Mouse (Mus musculus): ENCODE measurements around the gene Zfp462.
"Not testable (repeated sequence)": the region's sequence is repeated elsewhere in the genome, so short reads cannot be mapped to it uniquely, and the experiment has no call there.

The Zfp462 gene

DNA sequence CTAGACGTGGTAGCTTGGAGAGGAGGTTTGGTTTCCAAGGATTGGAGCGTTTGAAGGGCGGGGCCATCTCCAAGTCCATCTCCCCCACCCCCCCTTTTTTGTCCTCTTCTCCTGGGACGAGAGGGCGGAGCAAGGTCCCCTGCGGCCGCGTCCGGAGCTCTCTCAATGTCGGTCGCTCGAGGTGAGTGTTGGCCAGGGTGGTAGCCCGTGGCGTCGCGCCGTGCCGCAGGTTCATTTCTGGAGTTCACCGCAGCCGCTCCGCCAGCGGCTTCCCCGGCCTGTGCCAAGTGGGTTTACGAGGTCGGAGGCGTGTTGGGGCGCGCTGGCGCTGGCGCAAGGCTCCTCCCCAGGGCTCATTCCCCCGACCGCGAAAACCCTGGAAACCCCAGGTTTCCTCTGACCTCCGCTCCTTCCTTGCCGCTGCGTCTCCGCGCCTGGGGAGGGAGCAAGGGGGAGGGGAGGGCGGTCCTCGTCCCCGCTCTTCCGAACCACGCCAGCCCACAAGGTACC is at the start of gene Zfp462:
Gene Zfp462 (plus strand): TSS at position 128 of the 510 bp plus-strand sequence.
- DNase-seq (ENCODE audit: low spot score): no peak

DNA sequence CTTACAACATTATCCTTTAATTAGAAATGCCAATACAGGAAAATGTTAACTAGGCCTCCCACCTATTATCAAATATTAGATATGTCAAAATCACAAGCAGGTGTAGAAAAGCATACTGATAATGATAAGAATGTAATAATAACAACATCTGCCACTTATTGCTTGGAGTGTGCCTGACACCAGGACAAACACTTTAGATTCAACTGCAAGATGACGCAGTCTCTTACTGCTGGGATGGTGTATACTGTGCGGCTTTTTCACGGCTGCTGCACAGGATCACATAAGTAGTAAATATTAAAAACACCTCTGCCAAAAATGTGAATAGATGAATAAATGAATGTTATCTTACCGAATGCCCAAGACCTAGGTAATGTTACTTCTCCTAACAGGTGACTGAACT is 48.8 kb upstream of the Zfp462 start:
- DNase-seq (ENCODE audit: low spot score): no peak

DNA sequence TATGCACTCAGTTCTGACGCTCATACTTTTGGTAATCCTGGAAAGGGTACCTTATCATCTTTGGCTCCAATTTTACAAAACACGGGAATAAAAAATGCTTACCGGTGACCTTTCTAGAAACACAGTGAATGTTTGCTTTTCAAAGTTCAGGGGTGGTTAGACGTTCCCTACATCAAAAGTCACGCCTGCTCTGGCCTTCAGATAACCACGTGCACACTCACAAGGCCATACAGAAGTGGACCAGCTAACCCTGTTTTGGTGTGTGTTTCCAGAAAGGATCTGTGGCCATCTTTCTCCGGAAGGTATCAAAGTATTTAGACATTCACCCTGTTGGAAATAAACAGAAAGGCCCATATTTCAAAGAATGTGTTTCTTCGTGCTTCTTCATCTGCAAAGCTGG is 40.2 kb upstream of the Zfp462 start:
- DNase-seq (ENCODE audit: low spot score): no peak

DNA sequence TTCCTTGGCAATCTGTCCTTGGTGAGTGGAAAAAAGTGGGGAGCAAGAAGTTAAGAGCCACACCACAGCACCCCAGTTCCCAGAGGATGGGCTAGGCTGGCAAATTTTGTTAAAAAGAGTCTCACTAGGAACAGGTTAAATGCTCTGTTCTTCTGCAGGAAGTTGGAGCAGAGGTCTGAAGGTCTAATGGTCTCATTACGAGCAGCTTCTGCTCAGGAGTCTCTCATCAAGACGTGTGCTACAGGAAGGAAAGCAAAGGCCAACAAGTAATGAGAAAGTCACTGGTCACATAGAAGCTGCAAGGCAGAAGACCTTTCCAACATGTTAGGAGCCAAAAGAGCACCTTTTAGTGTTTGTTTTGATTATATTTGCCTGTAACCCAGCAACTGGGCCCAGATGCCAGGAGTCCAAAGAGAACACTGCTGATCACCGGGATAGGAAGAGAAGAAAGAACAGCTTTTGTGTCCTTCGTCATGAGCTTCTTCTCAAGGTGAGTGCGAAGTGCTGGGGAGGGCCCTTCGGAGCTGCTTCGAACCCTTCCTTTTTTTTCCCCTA is 39.4 kb upstream of the Zfp462 start:
- DNase-seq (ENCODE audit: low spot score): no peak

DNA sequence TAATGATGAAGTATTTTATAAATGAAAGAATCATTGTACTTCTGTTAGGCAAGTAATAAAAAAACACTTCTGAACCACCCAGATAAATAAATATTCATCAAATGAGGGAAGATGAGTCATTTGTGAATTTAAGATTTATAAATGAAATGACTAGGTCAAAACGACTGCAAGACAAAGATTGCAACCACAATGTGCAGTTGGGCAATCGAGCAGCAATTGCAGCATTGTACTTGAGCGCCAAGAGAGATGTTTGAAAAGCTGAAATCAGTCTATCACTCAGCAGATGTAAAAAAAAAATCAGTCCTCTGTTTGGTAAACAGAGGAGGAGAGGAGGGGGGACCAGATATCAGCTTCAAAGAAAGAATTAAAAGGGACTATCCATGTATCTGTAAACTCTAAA is 34.5 kb upstream of the Zfp462 start:
- DNase-seq (ENCODE audit: low spot score): no peak

DNA sequence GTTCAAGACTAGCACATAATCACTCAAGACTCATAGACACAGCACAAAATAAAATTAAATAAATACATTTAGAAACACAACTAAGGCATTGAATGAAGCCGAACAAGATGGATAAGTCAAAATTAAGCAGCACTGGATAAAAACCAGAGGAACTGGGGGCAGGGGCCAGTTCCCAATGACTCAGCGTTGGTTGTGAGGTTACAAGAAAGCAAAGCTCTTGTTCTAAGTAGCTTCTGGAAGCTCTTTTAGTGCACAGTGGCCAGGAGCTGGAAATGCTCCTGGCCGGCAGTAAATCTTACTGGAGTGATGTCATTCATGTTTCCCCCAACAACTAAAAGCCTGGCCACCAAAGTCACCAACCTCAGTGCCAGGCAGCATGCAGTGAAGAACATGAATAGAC is 26.6 kb upstream of the Zfp462 start:
- DNase-seq (ENCODE audit: low spot score): no peak

DNA sequence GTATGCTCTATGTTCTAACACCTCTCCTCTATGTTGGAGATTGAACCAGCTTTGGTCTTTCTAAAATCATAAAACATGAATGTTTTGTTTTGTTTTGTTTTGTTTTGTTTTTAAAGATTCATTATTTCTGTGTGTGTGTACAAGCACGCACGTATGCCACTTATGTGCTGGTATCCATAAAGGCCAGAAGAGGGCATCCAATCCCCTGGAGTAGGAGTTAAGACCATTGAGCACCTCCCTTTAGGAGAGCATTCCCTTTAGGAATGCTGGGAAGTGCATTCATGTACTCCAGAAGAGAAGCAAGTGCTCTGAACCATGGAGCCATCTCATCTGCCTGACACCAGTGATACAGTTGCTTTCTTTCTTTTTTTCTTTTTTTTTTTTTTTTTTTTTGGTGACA is 21.5 kb upstream of the Zfp462 start:
- no peak for DNase-seq (ENCODE audit: low spot score)

DNA sequence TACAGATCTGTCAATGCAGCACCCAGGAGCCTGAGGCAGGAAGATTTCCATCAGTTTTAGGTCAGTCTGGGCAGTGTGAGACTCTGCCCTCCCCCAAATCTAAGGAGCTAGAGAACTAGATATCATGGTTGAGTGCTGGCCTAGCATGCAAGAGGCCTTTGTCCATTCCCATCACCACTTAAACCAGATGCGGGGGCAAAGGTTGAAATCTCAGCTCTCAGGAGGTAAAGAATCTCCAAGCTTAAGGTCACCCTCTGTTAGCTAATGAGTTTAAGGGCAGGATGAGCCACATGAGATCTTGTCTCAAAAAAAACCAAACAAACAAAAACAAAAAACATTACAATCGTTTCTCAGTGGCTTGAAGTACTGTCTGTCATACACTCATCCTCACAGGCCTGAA is 20.5 kb upstream of the Zfp462 start:
- DNase-seq (ENCODE audit: low spot score): no peak

DNA sequence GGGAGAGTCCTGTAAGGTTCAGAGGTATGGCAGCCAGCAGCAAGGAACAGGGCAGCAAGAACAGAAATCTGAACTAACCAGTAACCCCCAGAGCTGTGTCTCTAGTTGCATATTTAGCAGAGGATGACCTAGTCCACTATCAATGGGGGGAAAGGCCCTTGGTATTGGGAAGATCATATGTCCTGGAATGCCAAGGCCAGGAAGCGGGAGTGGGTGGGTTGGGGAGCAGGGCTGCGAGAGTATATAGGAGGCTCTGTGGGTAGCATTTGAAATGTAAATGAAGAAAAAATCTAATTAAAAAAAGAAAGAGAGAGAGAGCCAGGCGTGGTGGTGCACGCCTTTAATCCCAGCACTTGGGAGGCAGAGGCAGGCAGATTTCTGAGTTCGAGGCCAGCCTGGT is 18.4 kb upstream of the Zfp462 start:
- DNase-seq (ENCODE audit: low spot score): not testable (repeated sequence)

DNA sequence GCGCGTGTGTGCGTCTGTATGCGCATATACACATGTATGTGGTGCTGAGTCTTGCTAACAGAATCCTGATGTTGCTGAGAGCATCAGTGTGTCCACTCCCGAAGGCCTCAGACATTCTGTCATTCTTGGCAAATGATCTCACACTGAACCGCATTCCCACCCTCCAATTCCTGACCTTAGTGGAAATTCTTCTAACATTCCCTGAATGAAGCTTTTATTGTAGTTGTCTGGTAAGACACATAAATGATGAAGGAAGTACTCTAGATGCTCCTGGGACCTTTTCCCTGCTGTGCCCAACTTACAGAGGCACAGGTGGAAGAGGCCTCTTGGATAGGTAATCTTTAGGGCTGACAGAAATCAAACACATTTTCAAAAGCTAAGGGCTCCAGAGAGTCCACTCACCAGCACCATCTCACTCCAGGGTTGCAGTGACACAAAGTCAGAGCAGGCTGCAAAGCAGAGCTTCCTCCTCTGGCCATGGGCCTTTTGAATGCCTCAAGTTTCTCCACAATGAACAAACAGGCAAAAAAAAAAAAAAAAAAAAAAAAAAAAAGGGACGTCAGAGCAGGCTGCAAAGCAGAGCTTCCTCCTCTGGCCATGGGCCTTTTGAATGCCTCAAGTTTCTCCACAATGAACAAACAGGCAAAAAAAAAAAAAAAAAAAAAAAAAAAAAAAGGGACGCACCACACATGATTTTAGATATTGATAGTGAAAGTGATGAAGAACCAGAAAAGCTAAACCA is 17.4 kb upstream of the Zfp462 start:
- DNase-seq (ENCODE audit: low spot score): not testable (repeated sequence)

DNA sequence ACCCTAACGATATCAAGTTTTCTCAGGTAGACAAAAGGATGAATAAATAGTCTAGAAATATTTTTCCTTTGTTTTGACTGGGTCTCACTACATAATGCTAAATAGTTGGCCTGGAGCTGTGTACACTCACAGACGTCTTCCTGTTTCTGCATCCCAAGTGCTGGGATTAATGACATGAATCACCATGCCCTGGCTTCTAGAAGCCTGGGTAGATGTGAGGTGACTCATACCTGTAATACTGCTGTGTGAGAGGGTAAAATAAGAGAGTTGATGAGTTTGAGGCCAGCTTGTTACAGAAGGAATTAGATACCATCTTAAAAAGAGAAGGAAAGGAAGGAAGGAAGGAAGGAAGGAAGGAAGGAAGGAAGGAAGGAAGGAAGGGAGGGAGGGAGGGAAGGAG is 15.2 kb upstream of the Zfp462 start:
- DNase-seq (ENCODE audit: low spot score): no peak

DNA sequence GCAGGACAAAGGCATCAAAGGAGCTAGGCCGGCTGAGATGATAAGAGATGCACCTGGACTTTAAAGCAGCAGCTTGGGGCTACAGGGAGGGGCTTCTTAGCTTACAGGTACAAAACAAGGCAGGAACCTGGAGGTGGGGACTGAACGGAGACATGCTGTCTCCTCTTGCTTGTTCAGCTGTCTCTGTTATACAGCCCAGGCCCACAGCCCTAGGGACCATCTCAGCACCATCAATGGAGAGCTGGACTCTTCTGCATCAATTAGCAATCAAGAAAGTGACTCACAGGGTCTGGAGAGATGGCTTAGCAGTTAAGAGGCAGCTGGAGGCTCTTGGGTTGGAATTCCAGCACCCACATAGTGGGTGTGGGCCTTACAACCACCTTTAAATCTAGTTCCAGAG is 12.2 kb upstream of the Zfp462 start:
- no peak for DNase-seq (ENCODE audit: low spot score)

DNA sequence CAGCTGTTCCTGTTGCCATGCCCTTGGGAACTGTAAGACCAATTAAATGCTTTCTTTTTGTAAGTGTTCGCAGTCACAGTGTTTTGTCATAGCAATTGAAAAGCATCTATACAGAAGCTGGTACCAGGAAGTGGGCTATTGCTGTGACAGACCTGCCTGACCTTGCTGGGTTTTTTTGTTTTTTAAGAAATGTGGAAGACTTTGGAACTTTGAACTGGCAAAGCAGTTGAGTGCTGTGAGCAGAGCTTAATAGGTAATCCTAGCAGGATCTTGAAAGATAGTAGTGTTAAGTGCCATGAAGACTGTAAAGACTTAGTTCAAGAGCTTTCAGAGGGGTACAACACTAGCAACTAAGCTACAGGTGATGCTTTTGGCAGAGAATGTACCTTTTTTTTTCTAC is 7.7 kb upstream of the Zfp462 start:
- DNase-seq (ENCODE audit: low spot score): no peak

DNA sequence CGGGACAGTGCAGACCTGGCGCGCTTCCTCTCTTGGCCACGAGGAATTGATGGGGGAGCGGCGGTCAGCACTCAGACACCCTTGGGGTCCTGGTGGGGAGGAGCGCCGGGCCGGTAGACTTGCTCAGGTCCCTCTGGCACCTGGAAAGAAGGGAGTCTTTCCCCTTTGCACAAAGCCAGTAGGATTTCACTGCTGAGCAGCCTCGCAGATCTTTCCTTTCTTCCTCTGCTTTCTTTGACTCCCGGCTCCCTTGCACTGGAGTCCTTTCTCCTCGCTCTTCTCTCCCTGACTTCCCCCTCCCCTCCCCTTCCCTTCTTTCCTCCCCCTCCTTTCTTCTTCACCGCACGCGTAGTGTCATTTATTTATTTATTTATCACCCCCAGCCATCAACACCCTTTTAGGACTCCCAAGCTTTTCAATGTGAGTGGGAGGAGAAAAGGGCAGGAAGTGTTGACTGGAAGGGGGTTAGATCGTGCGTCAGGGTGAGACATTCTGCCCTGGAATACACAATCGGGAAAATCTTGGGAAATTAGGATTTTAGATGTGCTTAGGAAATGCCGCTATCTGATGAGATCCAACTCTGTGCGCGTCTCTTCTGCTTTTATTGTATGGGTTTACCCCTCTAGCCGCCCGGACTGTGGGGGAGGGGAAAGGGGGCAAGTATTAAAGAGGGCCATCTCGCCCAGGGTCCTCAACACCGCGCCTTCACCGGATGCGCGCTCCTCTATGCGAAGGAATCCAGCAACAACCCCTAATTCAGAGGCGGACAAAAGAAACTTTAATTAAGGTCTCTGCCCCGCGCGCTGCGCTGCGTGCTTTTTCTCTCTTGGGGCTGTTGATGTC is 976 bp downstream of the Zfp462 start:
- no peak for DNase-seq (ENCODE audit: low spot score)

DNA sequence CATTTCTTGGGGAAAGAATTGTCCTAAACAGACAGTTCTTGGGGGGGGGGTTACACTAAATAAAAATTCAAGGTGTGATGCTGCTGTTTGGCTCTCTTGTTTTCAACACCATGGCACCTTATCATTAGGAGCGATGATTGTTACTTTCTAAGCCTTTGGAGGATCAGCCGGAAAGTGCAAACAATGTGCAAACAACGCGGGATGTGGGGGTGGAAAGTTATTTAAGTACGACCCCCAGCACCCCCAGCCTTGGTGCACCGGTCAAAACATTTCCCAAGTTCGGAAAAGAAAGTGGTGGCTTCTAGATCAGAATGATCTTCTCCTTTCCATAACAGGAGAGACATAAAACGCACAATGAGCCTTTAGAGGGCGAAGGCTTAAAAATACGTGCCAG is 1.8 kb downstream of the Zfp462 start:
- no peak for DNase-seq (ENCODE audit: low spot score)

DNA sequence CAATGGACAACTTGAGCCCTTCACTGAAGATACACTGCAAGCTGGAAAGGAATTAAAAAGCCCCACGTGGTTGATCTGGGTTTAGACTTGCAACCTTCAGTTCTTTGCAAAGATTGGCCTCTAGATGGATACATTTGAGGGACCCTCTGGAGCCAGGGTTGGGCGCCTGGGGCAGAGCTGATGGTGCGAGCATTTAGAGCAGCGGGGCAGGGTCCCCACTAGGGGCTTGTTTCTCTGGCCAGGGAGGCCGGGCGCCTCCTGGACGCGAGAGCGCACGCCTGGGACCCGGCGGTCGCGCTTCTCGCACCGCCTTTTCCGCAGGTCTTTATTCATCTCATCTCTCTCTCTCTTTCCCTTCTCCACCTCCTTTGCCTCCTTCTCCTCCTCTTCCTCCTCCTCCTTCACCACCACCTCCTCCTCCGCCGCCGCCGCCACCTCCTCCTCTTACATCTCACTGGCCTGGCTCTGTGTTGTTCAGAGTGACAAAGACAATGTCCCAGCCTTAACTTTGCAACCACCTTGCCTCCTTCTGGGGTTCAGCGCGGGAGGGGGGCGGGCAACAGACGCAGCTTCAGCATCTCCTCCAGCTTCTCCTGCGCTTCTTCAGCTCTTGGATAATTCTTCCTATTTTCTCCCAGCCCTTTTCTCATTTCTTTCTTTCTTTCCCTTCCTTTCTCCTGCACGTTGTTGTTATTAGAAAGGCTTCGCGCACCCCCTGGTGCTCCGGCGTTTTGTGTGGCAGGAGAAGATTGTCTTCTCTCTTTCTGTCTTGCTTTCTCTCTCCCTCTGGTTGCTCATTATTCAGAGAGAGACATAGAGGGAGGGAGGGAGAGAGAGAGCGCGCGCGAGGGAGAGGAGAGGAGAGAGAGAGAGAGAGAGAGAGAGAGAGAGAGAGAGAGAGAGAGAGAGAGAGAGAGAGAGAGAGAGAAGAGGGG is 2.5 kb downstream of the Zfp462 start:
- DNase-seq (ENCODE audit: low spot score): no peak

DNA sequence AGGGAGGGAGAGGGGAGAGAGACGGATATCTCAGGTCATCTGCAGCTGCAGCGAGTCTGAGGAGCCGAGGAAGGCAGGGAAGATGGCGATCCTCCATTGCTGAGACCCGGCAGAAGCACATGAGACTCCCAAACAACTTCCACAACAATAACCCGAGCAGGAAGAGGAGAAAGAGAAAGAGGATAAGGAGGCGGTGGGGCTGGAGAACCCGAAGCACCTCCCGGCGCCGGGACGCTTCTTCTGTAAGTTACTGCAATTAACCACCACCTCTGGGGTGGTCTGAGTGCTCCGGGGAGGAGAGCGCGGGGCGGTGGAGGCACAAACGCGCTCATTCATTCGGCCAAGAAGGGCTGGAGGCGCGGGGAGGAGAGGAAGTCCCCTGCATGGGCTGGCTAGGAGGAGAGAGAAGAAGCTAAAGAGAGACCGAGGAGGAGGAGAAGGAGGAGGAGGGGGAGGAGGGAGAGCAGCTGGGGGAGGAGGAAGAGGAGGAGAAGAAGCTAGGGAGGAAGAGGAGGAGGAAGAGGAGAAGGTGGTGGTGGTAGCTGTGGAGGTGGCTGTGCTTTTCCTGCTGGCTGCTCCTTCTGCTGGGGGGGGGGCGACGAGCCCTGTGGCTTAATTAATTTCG is 3.3 kb downstream of the Zfp462 start:
- no peak for DNase-seq (ENCODE audit: low spot score)

DNA sequence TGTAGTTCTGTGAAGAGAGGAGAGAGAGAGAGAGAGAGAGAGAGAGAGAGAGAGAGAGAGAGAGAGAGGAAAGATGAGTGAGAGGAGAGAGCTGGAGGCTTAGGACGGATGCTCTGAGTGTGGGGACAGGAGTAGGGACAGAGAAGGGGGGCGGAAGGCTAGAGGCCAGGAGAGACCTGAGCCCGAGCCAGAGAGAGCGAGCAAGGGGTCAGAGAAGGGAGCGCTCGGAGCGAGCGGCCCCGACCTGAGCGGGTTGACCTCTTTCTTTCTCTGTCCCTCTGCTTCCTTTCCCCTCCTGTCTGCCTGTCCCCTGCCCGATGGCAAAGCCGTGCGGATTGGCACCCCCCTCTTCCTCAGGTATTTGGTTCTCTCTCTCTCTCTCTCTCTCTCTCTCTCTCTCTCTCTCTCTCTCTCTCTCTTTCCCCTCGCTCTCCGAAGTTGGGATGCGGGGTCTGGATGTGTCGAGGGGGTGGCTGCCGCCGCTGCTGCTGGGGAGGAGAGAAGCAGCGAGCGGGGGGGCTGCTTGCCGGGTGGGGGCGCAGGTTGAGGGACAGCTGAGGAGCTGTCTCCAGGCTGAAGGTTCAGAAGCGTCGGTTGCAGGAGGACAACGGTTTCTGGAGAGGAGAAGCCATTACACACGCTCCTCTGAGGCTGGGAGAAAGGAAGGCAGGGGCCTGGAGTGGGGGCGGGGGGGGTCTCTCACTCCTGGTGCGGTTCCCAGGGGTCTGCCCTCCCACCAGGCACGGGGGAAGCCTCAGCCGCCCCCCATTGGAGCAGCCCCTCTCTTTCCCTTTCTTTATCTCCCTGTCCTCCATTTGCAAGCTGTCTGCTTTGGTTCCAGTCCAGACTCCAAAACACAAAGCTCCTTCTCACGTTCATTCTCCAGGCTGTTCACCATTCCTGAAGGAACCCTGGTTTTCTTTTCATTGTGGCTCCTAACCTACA is 4.0 kb downstream of the Zfp462 start:
- DNase-seq (ENCODE audit: low spot score): no peak

DNA sequence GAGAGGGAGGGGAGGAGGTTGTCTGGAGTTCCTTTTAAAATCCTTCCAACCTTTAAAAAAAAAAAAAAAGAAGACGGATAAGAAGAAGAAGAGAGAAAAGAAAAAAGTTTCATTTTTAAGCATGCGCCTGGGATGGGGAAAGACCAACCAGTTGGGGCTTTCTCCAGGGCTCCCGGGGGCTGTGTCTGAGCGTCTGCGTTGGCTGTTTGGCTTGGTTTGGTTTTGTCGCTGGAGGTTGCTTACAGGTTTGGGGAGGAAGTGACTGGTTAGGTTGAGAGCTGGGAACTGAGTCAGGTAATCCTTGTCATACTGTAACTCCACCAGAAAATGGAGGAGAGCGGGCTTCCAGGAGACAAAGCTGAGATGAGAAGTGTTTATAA is 4.7 kb downstream of the Zfp462 start:
- DNase-seq (ENCODE audit: low spot score): no peak

DNA sequence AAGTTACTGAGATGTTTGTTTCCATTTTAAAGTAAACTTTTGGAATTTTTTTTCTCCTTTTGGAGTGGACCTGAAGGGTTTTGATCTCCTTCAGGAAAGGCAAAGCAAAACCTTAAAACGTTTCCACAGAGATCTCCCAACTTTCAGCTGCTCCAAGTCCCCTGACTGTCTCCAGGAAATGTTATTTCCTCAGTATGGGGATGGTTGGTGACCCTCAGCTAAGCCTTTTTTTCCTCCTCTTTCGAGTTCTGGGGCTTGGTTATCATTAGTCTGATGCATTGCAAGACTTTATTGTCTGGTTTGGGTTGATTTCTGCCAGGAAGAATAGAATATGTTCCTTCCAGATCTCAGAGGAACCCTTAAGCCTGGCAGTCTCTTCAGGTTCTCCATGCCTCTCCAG is 5.3 kb downstream of the Zfp462 start:
- no peak for DNase-seq (ENCODE audit: low spot score)

All from c-Kit-positive CD71-positive TER-119-positive erythroid progenitor cells, embryonic 14.5 days (primary cell).